Mouse (Mus musculus): ENCODE data around the gene Fam227a. TPM values are rescaled to one million over a fixed set of nuclear protein-coding genes. Genes with fewer than 3 reads are reported as not detected.
A peak's percentile ranks its signal among the peaks of the same experiment; 100 is the strongest.

Fam227a gene
- 0.35 and 0.39 TPM in 2 replicates for total RNA-seq (2012; rRNA removed)
- polyA plus RNA-seq (2012; ENCODE audit: insufficient read depth in 1 of 2, insufficient read length in 2 of 2, low read depth in 1 of 2, low replicate concordance in 2 of 2, missing spikeins in 1 of 2), result under 1 TPM in 1 of 2 experiments, not detected in 1; 0.60 TPM

DNA sequence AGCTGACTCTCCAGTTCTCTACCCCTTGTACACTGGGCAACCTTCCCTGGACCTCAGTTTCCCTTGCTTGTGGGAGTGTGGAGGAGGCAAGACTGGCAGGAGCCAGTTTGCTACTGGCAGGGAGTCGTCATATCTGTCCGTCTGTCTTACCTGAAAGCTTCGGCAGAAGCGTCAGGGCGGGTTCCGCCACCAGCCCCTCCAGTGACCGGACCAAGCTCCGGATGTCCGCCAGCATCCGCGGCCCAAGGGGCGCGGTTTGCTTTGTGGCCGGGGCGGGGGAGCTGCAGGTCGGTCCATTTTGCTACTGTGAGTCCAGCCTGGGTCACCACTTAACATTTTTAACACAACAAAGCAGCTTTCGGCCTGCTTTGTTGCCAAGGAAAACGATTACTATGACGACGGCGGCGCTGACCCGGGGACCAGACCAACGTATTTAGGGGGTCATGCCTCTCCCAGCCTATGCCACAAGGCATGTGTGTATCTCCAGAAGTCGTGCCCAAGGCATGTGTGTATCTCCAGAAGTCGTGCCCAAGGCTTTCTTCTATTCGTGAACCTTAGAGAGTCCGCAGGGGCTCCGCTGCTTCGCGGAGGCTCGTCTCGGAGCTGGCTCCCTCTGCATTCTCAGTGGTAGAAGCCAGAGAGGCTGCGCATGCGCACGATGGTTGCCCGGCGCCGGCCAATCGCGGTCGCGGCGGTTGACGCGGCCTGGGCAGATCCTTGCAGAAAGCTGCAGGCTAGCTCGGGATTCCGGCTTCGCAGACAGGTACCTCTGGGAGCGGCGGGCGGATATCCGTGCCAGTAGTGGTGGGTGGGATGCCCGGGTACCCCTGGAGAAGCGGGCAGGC is at the start of gene Fam227a, which contains the start of gene Cby1:
Gene Fam227a, minus strand, starts transcription at position 426 of the 845 bp plus-strand sequence.
Gene Cby1, plus strand, starts transcription at position 669 of the 845 bp plus-strand sequence.
- Histone ChIP-seq H3K27ac (ENCODE audit: control insufficient read depth, low read depth, low read length) (peak within 1 kb of the TSS; percentile 88), H3K9me3 (replicated peaks; ENCODE audit: insufficient read depth, low read length) (no peaks in the 10 kb centered on the region), H3K4me1 (ENCODE audit: control insufficient read depth in 1 of 2, insufficient read depth in 2 of 2, low read length in 2 of 2) (peaks cover 0 to 8% of the 10 kb centered on the region in 2 experiments; a peak in 2 of 4 replicates), H3K9ac (ENCODE audit: control insufficient read depth, low read depth, low read length, poor library complexity, severe bottlenecking) (peak within 1 kb of the TSS; percentile 89), H3K79me2 (ENCODE audit: control insufficient read depth, insufficient read depth, low read length, poor library complexity) (no peaks in the 10 kb centered on the region; the same call in 1 of the 2 replicates), H3K27me3 (ENCODE audit: control insufficient read depth in 1 of 2, insufficient read depth in 2 of 2, low read length in 2 of 2) (no peaks in the 10 kb centered on the region), H3K36me3 (ENCODE audit: control insufficient read depth in 1 of 2, insufficient read depth in 2 of 2, low read length in 2 of 2) (peaks cover 0 to 7% of the 10 kb centered on the region in 2 experiments; a peak in 2 of 4 replicates), H3K4me3 (ENCODE audit: control insufficient read depth in 1 of 2, insufficient read depth in 1 of 2, low read depth in 2 of 2, low read length in 2 of 2) (peak within 1 kb of the TSS; percentile 76 to 90)
- peak; percentile 96 for DNase-seq (ENCODE audit: low read depth, low spot score)
- TF ChIP-seq CHD1 (IDR thresholded peaks at IDR 0.05; ENCODE audit: low read depth, low read length) (peak; percentile 99), SIN3A (IDR thresholded peaks at IDR 0.05; ENCODE audit: low read length) (peak; percentile 97), TAL1 (IDR thresholded peaks at IDR 0.05; ENCODE audit: low read length) (no peak), ELF1 (IDR thresholded peaks at IDR 0.05; ENCODE audit: low read depth, low read length) (peak; percentile 49; the same call in 1 of the 2 replicates), SMC3 (IDR thresholded peaks at IDR 0.05; ENCODE audit: low read depth, low read length) (0 out of 2 replicates have a peak, but pooled peaks have one; percentile 2), ETS1 (IDR thresholded peaks at IDR 0.05; ENCODE audit: low read depth, low read length) (0 out of 2 replicates have a peak, but pooled peaks have one; percentile 22), MAZ (IDR thresholded peaks at IDR 0.05; ENCODE audit: low read depth, low read length) (peak; percentile 69; the same call in 1 of the 2 replicates), TCF12 (IDR thresholded peaks at IDR 0.05; ENCODE audit: low read depth, low read length) (0 out of 2 replicates have a peak, but pooled peaks have one; percentile 29), MAX (IDR thresholded peaks at IDR 0.05; ENCODE audit: low read length) (peak; percentile 66; the same call in 1 of the 2 replicates), HCFC1 (IDR thresholded peaks at IDR 0.05; ENCODE audit: low read depth, low read length) (peak; percentile 79), CHD2 (IDR thresholded peaks at IDR 0.05; ENCODE audit: low read length) (no peak), TBP (IDR thresholded peaks at IDR 0.05; ENCODE audit: low read depth, low read length) (0 out of 2 replicates have a peak, but pooled peaks have one; percentile 35), MYB (IDR thresholded peaks at IDR 0.05; ENCODE audit: low read depth, low read length) (peak; percentile 54), POLR2AphosphoS2 (IDR thresholded peaks at IDR 0.05; ENCODE audit: low read length) (peak; percentile 79), BHLHE40 (IDR thresholded peaks at IDR 0.05; ENCODE audit: borderline replicate concordance, low read depth, low read length) (peak; percentile 55; the same call in 1 of the 2 replicates), POLR2A (IDR thresholded peaks at IDR 0.05; ENCODE audit: control insufficient read depth in 1 of 2, insufficient read depth in 1 of 2, low read depth in 1 of 2, low read length in 2 of 2, poor library complexity in 1 of 2) (peak; percentile 64 to 78; a peak in 3 of 4 replicates), MXI1 (IDR thresholded peaks at IDR 0.05; ENCODE audit: low read depth, low read length) (peak; percentile 88), GABPA (IDR thresholded peaks at IDR 0.05; ENCODE audit: low read depth, low read length) (0 out of 2 replicates have a peak, but pooled peaks have one; percentile 41), POLR2AphosphoS5 (IDR thresholded peaks at IDR 0.05; ENCODE audit: borderline replicate concordance, low read depth, low read length) (no peak), ZMIZ1 (IDR thresholded peaks at IDR 0.05; ENCODE audit: low read depth, low read length) (peak; percentile 75), NRF1 (IDR thresholded peaks at IDR 0.05; ENCODE audit: insufficient read depth, low read depth, low read length, poor library complexity, severe bottlenecking) (peak; percentile 99), ZNF384 (IDR thresholded peaks at IDR 0.05; ENCODE audit: low read depth, low read length) (no peak), NELFE (IDR thresholded peaks at IDR 0.05; ENCODE audit: low read depth, low read length) (peak; percentile 91), CTCF (IDR thresholded peaks at IDR 0.05 in 2 of 3, conservative IDR thresholded peaks at IDR 0.05 in 1 of 3; ENCODE audit: control insufficient read depth in 1 of 3, insufficient read depth in 1 of 3, low read depth in 2 of 3, low read length in 3 of 3, poor library complexity in 1 of 3, severe bottlenecking in 1 of 3) (no peak)

All from MEL (cell line).